Mouse (Mus musculus) lung, adult 2 months (tissue): ENCODE data around the gene Yod1.

ENCODE experiments used
- CTCF ChIP-seq: fragments of 200-500 bp; IDR thresholded peaks from 2 replicates; pipeline ENCODE4 v1.5.1; 2011; ENCODE audit warnings: mild to moderate bottlenecking, low read length, control low read depth; ENCODE audit not compliant: insufficient read depth
- POLR2A ChIP-seq: fragments of 200-500 bp; IDR thresholded peaks from 2 replicates; pipeline ENCODE4 v1.6.1; 2011; ENCODE audit warnings: low read depth, mild to moderate bottlenecking, control low read depth, low read length, borderline replicate concordance; ENCODE audit errors: extremely low read depth

- peak; percentile 75; the same call in 1 of the 2 replicates for TF ChIP-seq POLR2A
- TF ChIP-seq CTCF: no peak
Observed at GRCm38 (mm10) chr1:130715561-130716217, 1.4 kb upstream of the Yod1 start, which contains the start of gene Gm29427.
